Mouse (Mus musculus): ENCODE measurements around the gene Col6a4.

- no peak for TF ChIP-seq CTCF (IDR thresholded peaks at IDR 0.05; ENCODE audit: low read depth, low read length)
- no peak for TF ChIP-seq POLR2A (IDR thresholded peaks at IDR 0.05; ENCODE audit: insufficient read depth, low read length)
Measured at GRCm38 (mm10) chr9:106053446-106053845, 43.1 kb downstream of the Col6a4 start.

All from ES-Bruce4 (cell line).